Mouse (Mus musculus) limb, embryonic 12.5 days (tissue): ENCODE measurements at regions not wholly inside any gene's neighbourhood (a gene's known extent, or its start where the extent isn't known, plus 50 kb on each side); places are given as distances from the start of the nearest gene placed in this dataset.

Source experiments
- ATAC-seq: fragments of 200-750 bp; cut with Nextera tagmentation; 2 replicates; pipeline ENCODE4 v1.8.0; 2017; ENCODE audit warnings: low read depth, moderate TSS enrichment; ENCODE audit not compliant: insufficient number of reproducible peaks, insufficient read depth, low FRiP score, low TSS enrichment
- H3K27ac ChIP-seq: fragments of 300-500 bp; sonication (generic); 2 replicates; pipeline ENCODE4 v1.5.1; 2016; ENCODE audit warnings: mild to moderate bottlenecking, moderate library complexity
- H3K27me3 ChIP-seq: fragments of 300-500 bp; sonication (generic); 2 replicates; pipeline ENCODE4 v1.6.1; 2016; ENCODE audit warnings: mild to moderate bottlenecking, moderate library complexity
- H3K36me3 ChIP-seq: fragments of 300-500 bp; sonication (generic); 2 replicates; pipeline ENCODE4 v1.6.1; 2016; ENCODE audit warnings: mild to moderate bottlenecking, moderate library complexity
- H3K4me1 ChIP-seq: fragments of 300-500 bp; sonication (generic); replicated peaks from 2 replicates; pipeline ENCODE4 v1.6.1; 2016
- H3K4me2 ChIP-seq: fragments of 300-500 bp; sonication (generic); 2 replicates; pipeline ENCODE4 v1.6.1; 2016; ENCODE audit warnings: mild to moderate bottlenecking, moderate library complexity
- H3K4me3 ChIP-seq: fragments of 300-500 bp; sonication (generic); replicated peaks from 2 replicates; pipeline ENCODE4 v1.5.1; 2016; ENCODE audit warnings: mild to moderate bottlenecking
- H3K9ac ChIP-seq: fragments of 300-500 bp; sonication (generic); replicated peaks from 2 replicates; pipeline ENCODE4 v1.6.1; 2016; ENCODE audit warnings: mild to moderate bottlenecking, moderate library complexity
- H3K9me3 ChIP-seq: fragments of 300-500 bp; sonication (generic); 2 replicates; pipeline ENCODE4 v1.6.1; 2016; ENCODE audit warnings: mild to moderate bottlenecking, moderate library complexity
- WGBS: fragments of 180-500 bp; shearing (Covaris S2); methylation state at CpG from one replicate; pipeline ENCODE4 v1.1.7; 2016; 5-methylcytosine and 5-hydroxymethylcytosine counted together

GRCm38 (mm10) chr2:167809256-167809655 is 119.6 kb upstream of the Tmem189 start:
- WGBS: 89% methylated on average over 5 of the region's 5 CpGs
- Histone ChIP-seq H3K27me3 (no peaks in the 10 kb centered on the region), H3K4me3 (no peak overlapping the region), H3K9ac (no peak overlapping the region), H3K27ac (no peak overlapping the region), H3K9me3 (no peaks in the 10 kb centered on the region), H3K4me1 (peaks cover 3% of the 10 kb centered on the region; the same call in 1 of the 2 replicates), H3K36me3 (no peaks in the 10 kb centered on the region), H3K4me2 (no peak overlapping the region)
- no peak for ATAC-seq

GRCm38 (mm10) chr2:167805629-167806304 is 116.1 kb upstream of the Tmem189 start:
- Histone ChIP-seq H3K27me3 (no peaks in the 10 kb centered on the region), H3K27ac (no peak overlapping the region), H3K4me3 (no peak overlapping the region), H3K4me2 (no peak overlapping the region), H3K4me1 (peaks cover 5% of the 10 kb centered on the region; the same call in 1 of the 2 replicates), H3K9ac (no peak overlapping the region), H3K9me3 (no peaks in the 10 kb centered on the region), H3K36me3 (no peaks in the 10 kb centered on the region)
- no peak for ATAC-seq
- 80% methylated on average over 15 of the region's 15 CpGs for WGBS

GRCm38 (mm10) chr2:167804493-167805227 is 115.0 kb upstream of the Tmem189 start:
- H3K27me3 ChIP-seq: no peaks in the 10 kb centered on the region
- H3K9ac ChIP-seq: no peak overlapping the region
- H3K4me2 ChIP-seq: no peak overlapping the region
- no peak overlapping the region for H3K4me3 ChIP-seq
- H3K27ac ChIP-seq: no peak overlapping the region
- no peaks in the 10 kb centered on the region for H3K9me3 ChIP-seq
- WGBS: 56% methylated on average over 18 of the region's 18 CpGs
- no peaks in the 10 kb centered on the region for H3K36me3 ChIP-seq
- ATAC-seq: no peak
- H3K4me1 ChIP-seq: peaks cover 6% of the 10 kb centered on the region; the same call in 1 of the 2 replicates

DNA sequence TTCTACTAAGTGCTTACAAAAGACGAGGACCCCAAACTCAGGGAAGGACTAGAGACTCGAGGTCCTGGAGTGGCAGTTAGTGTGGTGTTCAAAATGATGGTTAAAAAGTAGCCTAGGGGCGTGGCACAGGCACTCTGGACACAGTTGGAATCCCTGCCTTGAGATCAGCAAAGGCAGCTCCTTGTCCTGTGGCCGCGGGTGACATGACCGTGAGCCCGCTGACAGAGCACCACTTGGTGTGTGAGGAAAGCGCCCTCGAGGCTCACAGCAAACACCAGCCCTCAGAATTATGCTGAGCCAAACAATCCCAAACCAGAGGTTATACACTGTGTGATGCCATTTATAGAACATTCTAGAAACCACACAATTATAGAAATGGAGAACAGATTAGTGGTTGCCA is 112.9 kb upstream of the Tmem189 start:
- ATAC-seq: no peak
- Histone ChIP-seq H3K27ac (no peak overlapping the region), H3K36me3 (no peaks in the 10 kb centered on the region), H3K4me2 (no peak overlapping the region), H3K9me3 (no peaks in the 10 kb centered on the region), H3K27me3 (no peaks in the 10 kb centered on the region), H3K4me1 (peaks cover 6% of the 10 kb centered on the region; the same call in 1 of the 2 replicates), H3K9ac (no peak overlapping the region), H3K4me3 (no peak overlapping the region)
- WGBS: 78% methylated on average over 9 of the region's 9 CpGs

- H3K27me3 ChIP-seq: no peaks in the 10 kb centered on the region
- no peak; the same call in 1 of the 2 replicates for ATAC-seq
- WGBS: 88% methylated on average over 10 of the region's 10 CpGs
- peaks cover 6% of the 10 kb centered on the region; the same call in 1 of the 2 replicates for H3K4me1 ChIP-seq
- no peaks in the 10 kb centered on the region for H3K36me3 ChIP-seq
- no peak overlapping the region for H3K27ac ChIP-seq
- no peak overlapping the region for H3K9ac ChIP-seq
- no peak overlapping the region for H3K4me2 ChIP-seq
- H3K4me3 ChIP-seq: no peak overlapping the region
- no peaks in the 10 kb centered on the region for H3K9me3 ChIP-seq
Observed at GRCm38 (mm10) chr2:167801389-167801788, 111.8 kb upstream of the Tmem189 start.

DNA sequence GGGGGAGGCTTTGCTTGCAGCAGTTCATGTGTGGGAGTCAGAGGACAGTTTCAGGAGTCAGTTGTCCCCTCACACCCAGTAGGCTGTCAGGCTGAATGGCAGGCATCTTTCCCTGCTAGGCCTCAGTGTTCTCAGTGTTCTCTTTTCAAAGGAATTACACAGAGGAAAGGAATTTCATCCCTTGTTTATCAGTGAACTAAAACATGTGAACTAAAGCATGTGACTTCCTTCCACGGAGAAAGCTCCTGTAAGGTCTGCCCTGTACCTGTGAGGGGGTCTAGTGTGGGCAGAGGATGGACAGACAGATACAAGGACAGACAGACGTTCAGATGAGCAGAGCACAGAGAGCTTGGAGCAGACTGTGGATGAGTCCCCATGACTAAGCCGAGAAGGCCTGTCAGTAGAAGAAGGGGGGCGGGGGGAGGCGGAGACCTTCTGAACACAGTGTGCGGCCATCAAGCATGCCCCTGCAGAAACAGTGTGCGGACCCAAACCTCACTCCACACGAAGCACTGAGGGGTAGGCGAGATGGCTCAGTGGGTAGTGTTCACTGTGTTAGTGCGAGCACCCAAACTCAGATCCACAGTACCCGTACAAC is 111.1 kb upstream of the Tmem189 start:
- Histone ChIP-seq H3K27ac (peak overlapping the region; percentile 60; the same call in 1 of the 2 replicates), H3K4me3 (no peak overlapping the region), H3K4me1 (peaks cover 6% of the 10 kb centered on the region; the same call in 1 of the 2 replicates), H3K36me3 (no peaks in the 10 kb centered on the region), H3K4me2 (no peak overlapping the region), H3K9ac (no peak overlapping the region), H3K9me3 (no peaks in the 10 kb centered on the region), H3K27me3 (no peaks in the 10 kb centered on the region)
- WGBS: 73% methylated on average over 11 of the region's 11 CpGs
- no peak for ATAC-seq

- H3K27ac ChIP-seq: no peak overlapping the region
- peaks cover 3% of the 10 kb centered on the region; the same call in 1 of the 2 replicates for H3K4me1 ChIP-seq
- H3K9me3 ChIP-seq: no peaks in the 10 kb centered on the region
- no peak overlapping the region for H3K4me2 ChIP-seq
- H3K9ac ChIP-seq: no peak overlapping the region
- H3K36me3 ChIP-seq: no peaks in the 10 kb centered on the region
- H3K4me3 ChIP-seq: no peak overlapping the region
- ATAC-seq: no peak
- H3K27me3 ChIP-seq: no peaks in the 10 kb centered on the region
- 93% methylated on average over 5 of the region's 5 CpGs for WGBS
Observed at GRCm38 (mm10) chr2:167799629-167800387, 110.2 kb upstream of the Tmem189 start.

GRCm38 (mm10) chr2:167798969-167799513 is 109.4 kb upstream of the Tmem189 start:
- WGBS: 88% methylated on average over 9 of the region's 9 CpGs
- ATAC-seq: no peak

DNA sequence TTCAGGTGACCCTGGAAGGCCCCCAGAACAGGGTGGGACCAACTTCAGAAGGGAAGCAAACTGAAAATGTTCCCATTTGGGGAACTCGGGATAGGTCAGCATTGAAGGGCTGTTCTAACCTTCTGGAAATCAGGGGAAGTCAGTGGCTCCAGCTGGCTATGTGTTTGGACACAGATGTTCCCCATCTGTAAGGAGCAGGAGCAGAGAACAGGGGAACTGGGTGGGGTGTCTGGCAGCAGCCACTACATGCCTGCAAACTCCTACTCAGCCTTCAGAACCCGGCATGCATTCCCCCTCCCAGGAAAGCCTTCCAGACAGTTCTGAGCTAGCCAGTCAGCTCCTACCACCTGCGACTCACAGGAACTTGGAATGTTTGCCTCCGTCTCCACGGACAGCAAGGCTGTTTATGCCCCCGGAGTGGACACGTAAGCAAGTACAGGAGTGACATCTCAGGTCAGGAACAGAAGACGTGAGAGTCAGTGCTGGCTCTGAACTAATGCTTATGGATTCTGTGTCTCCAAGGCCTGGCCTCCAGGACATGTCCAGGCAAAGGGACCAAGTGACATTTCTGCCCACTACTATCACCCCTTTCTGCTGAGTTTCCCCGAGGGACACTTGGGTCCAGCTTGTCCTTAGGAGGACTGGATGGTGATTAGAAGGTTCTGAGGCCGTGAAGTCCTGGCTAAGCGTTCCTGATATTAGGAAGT is 108.6 kb upstream of the Tmem189 start:
- H3K9me3 ChIP-seq: no peaks in the 10 kb centered on the region
- no peaks in the 10 kb centered on the region for H3K27me3 ChIP-seq

More at GRCm38 (mm10) chr2:167798969-167799513, 109.4 kb upstream of the Tmem189 start:
- Histone ChIP-seq H3K36me3 (no peaks in the 10 kb centered on the region), H3K27me3 (no peaks in the 10 kb centered on the region), H3K27ac (no peak overlapping the region), H3K9ac (no peak overlapping the region), H3K9me3 (no peaks in the 10 kb centered on the region), H3K4me2 (no peak overlapping the region), H3K4me1 (0 out of 2 replicates have a peak, but pooled peaks cover 3% of the 10 kb centered on the region), H3K4me3 (no peak overlapping the region)

DNA sequence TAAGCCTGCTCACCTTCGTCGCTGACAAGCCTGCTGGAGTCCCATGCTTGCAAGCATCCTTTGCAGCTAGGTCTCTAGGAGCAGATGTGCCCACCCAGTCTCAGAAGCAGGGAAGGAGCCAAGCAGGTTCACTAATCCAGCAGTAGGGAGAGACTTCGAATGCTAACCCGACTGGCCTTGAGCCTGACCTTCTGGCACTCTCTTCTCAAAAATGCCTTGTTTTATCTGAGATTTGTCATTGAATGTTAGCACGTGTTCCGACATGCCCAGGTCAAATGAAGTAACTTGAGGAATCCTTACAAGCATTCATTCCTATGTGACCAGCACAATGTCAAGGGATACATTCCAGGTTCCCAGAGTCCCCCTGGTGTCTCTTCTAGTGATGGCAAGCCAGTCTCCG is 105.9 kb upstream of the Tmem189 start:
- Histone ChIP-seq H3K4me3 (no peak overlapping the region), H3K27ac (no peak overlapping the region), H3K36me3 (no peaks in the 10 kb centered on the region), H3K4me2 (no peak overlapping the region), H3K9me3 (no peaks in the 10 kb centered on the region), H3K27me3 (no peaks in the 10 kb centered on the region), H3K4me1 (peaks cover 3% of the 10 kb centered on the region; the same call in 1 of the 2 replicates), H3K9ac (no peak overlapping the region)
- ATAC-seq: no peak
- 87% methylated on average over 7 of the region's 7 CpGs for WGBS

More for the DNA sequence above, 108.6 kb upstream of the Tmem189 start:
- Histone ChIP-seq H3K4me3 (no peak overlapping the region), H3K27ac (no peak overlapping the region), H3K4me1 (0 out of 2 replicates have a peak, but pooled peaks cover 3% of the 10 kb centered on the region), H3K36me3 (no peaks in the 10 kb centered on the region), H3K4me2 (no peak overlapping the region), H3K9ac (no peak overlapping the region)
- no peak for ATAC-seq
- WGBS: 77% methylated on average over 11 of the region's 11 CpGs
